Mouse (Mus musculus): ENCODE results near the gene Eif3k. TPM values are rescaled to one million over a fixed set of nuclear protein-coding genes. Genes with fewer than 3 reads are reported as not detected.
A peak's percentile ranks its signal among the peaks of the same experiment; 100 is the strongest.

Eif3k gene
- polyA plus RNA-seq, 1 experiment: 379 TPM

- no peaks in the 10 kb centered on the region for H3K27me3 ChIP-seq (ENCODE audit: control insufficient read depth, insufficient read depth, low read length)
- no peak overlapping the region for H3K27ac ChIP-seq (ENCODE audit: control insufficient read depth, insufficient read depth, low read depth, low read length)
- peaks cover 9% of the 10 kb centered on the region for H3K4me1 ChIP-seq (ENCODE audit: control insufficient read depth, insufficient read depth, low read length)
- no peaks in the 10 kb centered on the region for H3K36me3 ChIP-seq (ENCODE audit: control insufficient read depth, insufficient read depth, low read length)
- TF ChIP-seq POLR2A (IDR thresholded peaks at IDR 0.05; ENCODE audit: control insufficient read depth, low read depth, low read length) (no peak), CTCF (IDR thresholded peaks at IDR 0.05; ENCODE audit: control insufficient read depth, insufficient read depth, insufficient replicate concordance, low read depth, low read length) (no peak)
- H3K4me3 ChIP-seq (ENCODE audit: control insufficient read depth, low read depth, low read length): no peak overlapping the region
These were observed 15.5 kb downstream of the Eif3k start for GRCm38 (mm10) chr7:28966181-28966580.

- no peak overlapping the region for H3K4me3 ChIP-seq (ENCODE audit: control insufficient read depth, low read depth, low read length)
- TF ChIP-seq POLR2A (IDR thresholded peaks at IDR 0.05; ENCODE audit: control insufficient read depth, low read depth, low read length): no peak
- TF ChIP-seq CTCF (IDR thresholded peaks at IDR 0.05; ENCODE audit: control insufficient read depth, insufficient read depth, insufficient replicate concordance, low read depth, low read length): no peak
- H3K27ac ChIP-seq (ENCODE audit: control insufficient read depth, insufficient read depth, low read depth, low read length): no peak overlapping the region
- no peaks in the 10 kb centered on the region for H3K27me3 ChIP-seq (ENCODE audit: control insufficient read depth, insufficient read depth, low read length)
- H3K36me3 ChIP-seq (ENCODE audit: control insufficient read depth, insufficient read depth, low read length): no peaks in the 10 kb centered on the region
- H3K4me1 ChIP-seq (ENCODE audit: control insufficient read depth, insufficient read depth, low read length): peaks cover 11% of the 10 kb centered on the region
These were observed 16.3 kb downstream of the Eif3k start for GRCm38 (mm10) chr7:28965346-28965840.

GRCm38 (mm10) chr7:28963399-28963923 lies 18.2 kb downstream of the Eif3k start:
- TF ChIP-seq POLR2A (IDR thresholded peaks at IDR 0.05; ENCODE audit: control insufficient read depth, low read depth, low read length) (no peak), CTCF (IDR thresholded peaks at IDR 0.05; ENCODE audit: control insufficient read depth, insufficient read depth, insufficient replicate concordance, low read depth, low read length) (no peak)
- Histone ChIP-seq H3K27me3 (ENCODE audit: control insufficient read depth, insufficient read depth, low read length) (no peaks in the 10 kb centered on the region), H3K36me3 (ENCODE audit: control insufficient read depth, insufficient read depth, low read length) (no peaks in the 10 kb centered on the region), H3K4me3 (ENCODE audit: control insufficient read depth, low read depth, low read length) (no peak overlapping the region), H3K27ac (ENCODE audit: control insufficient read depth, insufficient read depth, low read depth, low read length) (no peak overlapping the region), H3K4me1 (ENCODE audit: control insufficient read depth, insufficient read depth, low read length) (peaks cover 15% of the 10 kb centered on the region)

GRCm38 (mm10) chr7:28961927-28962670 lies 19.6 kb downstream of the Eif3k start, which contains the start of gene Actn4:
Actn4 (minus strand) TSS chr7:28962340.
- H3K4me1 ChIP-seq (ENCODE audit: control insufficient read depth, insufficient read depth, low read length): peaks cover 15% of the 10 kb centered on the region
- peak within 1 kb of the TSS; percentile 96 for H3K4me3 ChIP-seq (ENCODE audit: control insufficient read depth, low read depth, low read length)
- H3K27ac ChIP-seq (ENCODE audit: control insufficient read depth, insufficient read depth, low read depth, low read length): peak within 1 kb of the TSS; percentile 87
- TF ChIP-seq CTCF (IDR thresholded peaks at IDR 0.05; ENCODE audit: control insufficient read depth, insufficient read depth, insufficient replicate concordance, low read depth, low read length) (no peak), POLR2A (IDR thresholded peaks at IDR 0.05; ENCODE audit: control insufficient read depth, low read depth, low read length) (peak; percentile 91)
- H3K36me3 ChIP-seq (ENCODE audit: control insufficient read depth, insufficient read depth, low read length): no peaks in the 10 kb centered on the region
- no peaks in the 10 kb centered on the region for H3K27me3 ChIP-seq (ENCODE audit: control insufficient read depth, insufficient read depth, low read length)

GRCm38 (mm10) chr7:28961584-28961926 lies 20.1 kb downstream of the Eif3k start:
- peak overlapping the region; percentile 87 for H3K27ac ChIP-seq (ENCODE audit: control insufficient read depth, insufficient read depth, low read depth, low read length)
- TF ChIP-seq POLR2A (IDR thresholded peaks at IDR 0.05; ENCODE audit: control insufficient read depth, low read depth, low read length) (no peak), CTCF (IDR thresholded peaks at IDR 0.05; ENCODE audit: control insufficient read depth, insufficient read depth, insufficient replicate concordance, low read depth, low read length) (no peak)
- no peaks in the 10 kb centered on the region for H3K36me3 ChIP-seq (ENCODE audit: control insufficient read depth, insufficient read depth, low read length)
- peaks cover 13% of the 10 kb centered on the region for H3K4me1 ChIP-seq (ENCODE audit: control insufficient read depth, insufficient read depth, low read length)
- no peaks in the 10 kb centered on the region for H3K27me3 ChIP-seq (ENCODE audit: control insufficient read depth, insufficient read depth, low read length)
- H3K4me3 ChIP-seq (ENCODE audit: control insufficient read depth, low read depth, low read length): peak overlapping the region; percentile 96

GRCm38 (mm10) chr7:28960354-28961046 lies 21.2 kb downstream of the Eif3k start:
- no peak overlapping the region for H3K27ac ChIP-seq (ENCODE audit: control insufficient read depth, insufficient read depth, low read depth, low read length)
- TF ChIP-seq POLR2A (IDR thresholded peaks at IDR 0.05; ENCODE audit: control insufficient read depth, low read depth, low read length) (no peak), CTCF (IDR thresholded peaks at IDR 0.05; ENCODE audit: control insufficient read depth, insufficient read depth, insufficient replicate concordance, low read depth, low read length) (no peak)
- H3K36me3 ChIP-seq (ENCODE audit: control insufficient read depth, insufficient read depth, low read length): no peaks in the 10 kb centered on the region
- peaks cover 13% of the 10 kb centered on the region for H3K4me1 ChIP-seq (ENCODE audit: control insufficient read depth, insufficient read depth, low read length)
- no peaks in the 10 kb centered on the region for H3K27me3 ChIP-seq (ENCODE audit: control insufficient read depth, insufficient read depth, low read length)
- H3K4me3 ChIP-seq (ENCODE audit: control insufficient read depth, low read depth, low read length): peak overlapping the region; percentile 26

GRCm38 (mm10) chr7:28959505-28960045 lies 22.1 kb downstream of the Eif3k start:
- Histone ChIP-seq H3K36me3 (ENCODE audit: control insufficient read depth, insufficient read depth, low read length) (no peaks in the 10 kb centered on the region), H3K4me3 (ENCODE audit: control insufficient read depth, low read depth, low read length) (no peak overlapping the region), H3K27ac (ENCODE audit: control insufficient read depth, insufficient read depth, low read depth, low read length) (peak overlapping the region; percentile 39; the same call in 1 of the 2 replicates), H3K27me3 (ENCODE audit: control insufficient read depth, insufficient read depth, low read length) (no peaks in the 10 kb centered on the region), H3K4me1 (ENCODE audit: control insufficient read depth, insufficient read depth, low read length) (peaks cover 13% of the 10 kb centered on the region)
- TF ChIP-seq POLR2A (IDR thresholded peaks at IDR 0.05; ENCODE audit: control insufficient read depth, low read depth, low read length) (no peak), CTCF (IDR thresholded peaks at IDR 0.05; ENCODE audit: control insufficient read depth, insufficient read depth, insufficient replicate concordance, low read depth, low read length) (no peak)

All from testis, adult 2 months (tissue).